Mouse (Mus musculus) megakaryocyte, embryonic 14.5 days (primary cell): ENCODE data around the gene Fdxacb1.

Experiments used
- FLI1 ChIP-seq: IDR thresholded peaks from 2 replicates; pipeline ENCODE4 v1.6.1; 2012; ENCODE audit warnings: low read length, inconsistent platforms, mixed read lengths
- GATA1 ChIP-seq: IDR thresholded peaks from 3 replicates; pipeline ENCODE4 v1.6.1; 2012; ENCODE audit warnings: mixed read lengths, low read length, inconsistent platforms, borderline replicate concordance

DNA sequence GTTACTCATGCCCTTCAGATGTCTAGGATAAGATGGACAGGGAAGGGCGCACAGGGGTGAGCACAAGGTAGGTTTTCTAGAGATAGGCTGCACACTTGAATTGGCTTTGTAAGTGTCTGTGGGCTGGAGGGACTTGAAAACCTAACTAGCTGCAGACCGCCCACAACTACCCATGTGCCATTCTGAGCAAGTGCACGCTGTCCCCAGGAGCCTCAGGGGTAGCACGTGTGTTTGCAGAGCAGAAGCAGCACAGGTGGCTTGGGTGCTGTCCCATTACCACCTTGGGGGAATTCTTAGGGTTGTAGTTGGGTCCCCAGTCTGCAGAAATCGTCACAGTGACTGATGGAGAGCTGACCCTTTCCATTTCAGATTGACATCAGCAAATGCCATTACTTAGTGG, 54.2 kb downstream of the Fdxacb1 start:
- TF ChIP-seq GATA1 = no peak
- no peak for TF ChIP-seq FLI1
